Mouse (Mus musculus) heart, embryonic 10.5 days (tissue): Measurements from ENCODE around the gene Acot7. TPM values are rescaled to one million over a fixed set of nuclear protein-coding genes. Genes with fewer than 3 reads are reported as not detected.

Experiments used
- DNase-seq: peaks from one replicate; pipeline ENCODE4 v3.0.0-alpha.2; 2017; ENCODE audit warnings: low spot score
- H3K27ac ChIP-seq: fragments of 300-500 bp; sonication (generic); 2 replicates; pipeline ENCODE4 v1.5.1; 2016; ENCODE audit warnings: mild to moderate bottlenecking
- H3K27me3 ChIP-seq: fragments of 300-500 bp; sonication (generic); 2 replicates; pipeline ENCODE4 v1.6.1; 2016; ENCODE audit warnings: mild to moderate bottlenecking; ENCODE audit not compliant: poor library complexity, insufficient read depth, severe bottlenecking
- H3K36me3 ChIP-seq: fragments of 300-500 bp; sonication (generic); 2 replicates; pipeline ENCODE4 v1.6.1; 2016; ENCODE audit warnings: mild to moderate bottlenecking, moderate library complexity
- H3K4me1 ChIP-seq: fragments of 300-500 bp; sonication (generic); 2 replicates; pipeline ENCODE4 v1.6.1; 2016; ENCODE audit warnings: mild to moderate bottlenecking
- H3K4me3 ChIP-seq: fragments of 300-500 bp; sonication (generic); 2 replicates; pipeline ENCODE4 v1.5.1; 2016; ENCODE audit warnings: mild to moderate bottlenecking, moderate library complexity
- H3K9me3 ChIP-seq: fragments of 300-500 bp; sonication (generic); 2 replicates; pipeline ENCODE4 v1.6.1; 2016; ENCODE audit warnings: mild to moderate bottlenecking, moderate library complexity
- WGBS: fragments of 180-500 bp; shearing (Covaris S2); methylation state at CpG from one replicate; pipeline ENCODE4 v1.1.7; 2016; 5-methylcytosine and 5-hydroxymethylcytosine counted together
- polyA plus RNA-seq: library from polyadenylated mRNA; unstranded; fragments of >200 nt; fragmentation: Nextera tagmentation; extraction: Ambion mirVana; gene quantifications from 2 replicates; pipeline ENCODE4 v1.2.1, GENCODE M21; 2016

Gene Acot7
- polyA plus RNA-seq, 1 experiment from 2014 or later, result 48.9 TPM

DNA sequence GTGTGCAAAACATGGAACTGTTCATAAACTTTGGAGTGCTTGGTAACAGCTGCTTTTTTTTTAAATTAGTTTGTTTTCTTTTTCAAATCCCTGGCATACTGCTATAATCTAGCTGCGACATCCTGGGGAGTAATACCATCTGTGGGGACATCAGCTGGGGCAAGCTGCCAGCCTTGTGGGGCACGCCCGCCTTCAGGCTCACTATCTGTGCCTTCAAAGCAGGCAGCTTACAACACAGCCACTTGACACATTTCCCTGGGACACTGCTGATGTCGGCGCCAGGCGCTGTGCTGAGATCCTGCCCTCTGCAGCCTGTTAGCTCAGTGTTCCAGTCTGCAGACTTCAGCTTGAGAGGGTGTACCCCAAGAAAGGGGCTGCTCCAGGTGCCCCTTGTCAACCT is 79.1 kb downstream of the Acot7 start:
- H3K36me3 ChIP-seq, result peaks cover 7% of the 10 kb centered on the region; the same call in 1 of the 2 replicates
- H3K4me3 ChIP-seq, result peak overlapping the region; percentile 6; the same call in 1 of the 2 replicates
- H3K27ac ChIP-seq, result peak overlapping the region; percentile 67
- no peaks in the 10 kb centered on the region for H3K27me3 ChIP-seq
- no peaks in the 10 kb centered on the region for H3K9me3 ChIP-seq
- H3K4me1 ChIP-seq, result peaks cover 86% of the 10 kb centered on the region
- peak; percentile 83 for DNase-seq
- 27% methylated on average over 6 of the region's 6 CpGs for whole genome bisulfite sequencing

DNA sequence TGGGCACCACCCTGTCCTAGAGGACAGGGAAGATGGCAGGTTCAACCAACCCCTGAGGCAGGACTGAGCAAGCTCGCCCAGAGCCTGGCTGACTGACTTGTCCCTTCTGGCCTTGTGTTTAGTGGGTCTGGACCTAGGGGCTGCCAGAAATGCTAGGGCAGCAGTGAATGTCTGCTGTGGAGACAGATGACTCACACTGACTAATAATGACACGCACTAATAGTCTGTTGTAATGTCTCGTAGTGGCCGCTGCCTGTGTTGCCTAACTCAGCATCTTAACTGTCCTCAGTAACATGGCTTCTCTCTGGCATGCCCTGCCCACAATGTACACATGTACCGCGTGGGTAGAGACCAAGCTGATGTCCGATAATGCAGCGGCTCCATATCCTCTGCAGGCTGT is 82.5 kb downstream of the Acot7 start:
- no peaks in the 10 kb centered on the region for H3K27me3 ChIP-seq
- DNase-seq, result no peak
- peak overlapping the region; percentile 91; the same call in 1 of the 2 replicates for H3K27ac ChIP-seq
- 93% methylated on average over 8 of the region's 8 CpGs for WGBS
- H3K36me3 ChIP-seq, result no peaks in the 10 kb centered on the region; the same call in none of the 2 replicates
- H3K9me3 ChIP-seq, result no peaks in the 10 kb centered on the region
- no peak overlapping the region for H3K4me3 ChIP-seq
- peaks cover 84% of the 10 kb centered on the region for H3K4me1 ChIP-seq

DNA sequence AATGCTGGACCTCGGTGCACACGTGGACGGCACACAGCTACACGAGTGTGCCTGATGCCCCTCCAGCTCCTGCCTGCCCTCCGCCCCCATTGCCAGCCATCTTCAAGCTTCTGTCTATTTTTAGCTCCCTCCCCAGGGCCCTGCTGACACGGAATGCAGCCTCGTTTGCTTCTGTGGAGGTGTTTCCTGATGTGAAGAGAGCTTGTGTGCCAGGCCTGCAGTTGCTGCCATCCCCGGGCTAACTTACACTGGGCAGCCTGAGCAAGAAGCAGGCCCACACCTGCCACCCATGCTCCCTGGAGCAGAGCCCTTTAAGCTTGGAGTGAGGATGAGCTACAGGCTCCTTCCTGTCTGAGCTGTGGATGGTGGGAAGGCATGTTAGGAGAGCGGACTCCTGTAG is 84.3 kb downstream of the Acot7 start:
- Histone ChIP-seq H3K4me1 (peaks cover 78% of the 10 kb centered on the region), H3K27ac (peak overlapping the region; percentile 91), H3K27me3 (no peaks in the 10 kb centered on the region), H3K9me3 (no peaks in the 10 kb centered on the region), H3K36me3 (no peaks in the 10 kb centered on the region; the same call in none of the 2 replicates), H3K4me3 (0 out of 2 replicates have a peak overlapping the region, but pooled peaks have one; percentile 19)
- peak; percentile 84 for DNase-seq
- WGBS, result 30% methylated on average over 9 of the region's 9 CpGs

DNA sequence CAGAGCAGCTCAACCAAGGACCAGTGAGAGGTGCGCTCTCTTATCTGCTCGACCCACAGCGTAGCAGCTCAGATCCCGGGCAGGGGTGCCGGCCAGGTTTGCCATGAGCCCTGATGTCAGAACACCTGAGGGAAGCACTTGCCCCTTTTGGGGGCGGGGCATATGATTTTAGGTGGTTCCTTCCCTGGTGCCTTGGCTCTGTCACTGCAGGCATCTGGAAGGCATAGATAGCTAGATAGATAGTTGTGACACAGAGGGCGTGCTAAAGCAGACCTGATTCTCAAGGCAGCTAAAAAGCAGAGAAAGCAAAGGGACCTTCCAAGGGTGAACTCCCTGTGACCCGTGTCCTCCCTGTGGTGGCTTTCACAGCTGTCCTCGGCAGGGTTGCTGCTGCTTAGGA is 85.2 kb downstream of the Acot7 start:
- WGBS, result 45% methylated on average over 9 of the region's 9 CpGs
- peak overlapping the region; percentile 91 for H3K27ac ChIP-seq

DNA sequence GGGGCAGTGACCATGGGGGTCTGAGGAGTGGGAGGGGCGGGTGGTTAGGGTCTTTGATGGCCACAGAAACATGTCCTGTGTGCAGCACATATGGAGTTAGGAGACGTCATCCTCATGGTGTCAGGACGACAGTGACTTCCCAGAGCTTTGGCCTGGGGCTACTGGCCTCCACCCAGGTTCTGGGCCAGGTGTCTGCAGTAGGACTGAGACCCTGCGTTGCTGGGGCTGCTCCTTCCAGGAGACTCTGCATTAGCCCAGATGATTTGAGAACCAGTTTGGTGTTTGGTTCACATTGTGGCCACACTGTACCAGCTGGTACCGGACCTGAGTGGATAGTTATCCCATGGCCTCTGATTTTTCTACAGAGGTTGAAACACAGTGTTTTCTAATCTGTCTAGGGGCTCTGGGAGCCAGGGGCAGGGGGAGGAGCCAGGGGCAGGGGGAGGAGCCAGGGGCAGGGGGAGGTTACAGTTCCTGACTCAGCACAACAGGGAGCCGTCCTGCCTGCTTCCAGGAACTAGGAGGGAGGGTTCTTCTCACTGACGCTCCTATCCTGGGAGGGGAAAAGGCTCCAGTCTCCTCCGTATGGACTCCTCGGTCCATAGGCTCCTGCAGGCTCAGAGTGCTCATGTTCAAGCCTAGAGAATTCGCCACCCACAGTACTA is 85.7 kb downstream of the Acot7 start:
- H3K4me3 ChIP-seq, result peak overlapping the region; percentile 31
- H3K4me1 ChIP-seq, result peaks cover 70% of the 10 kb centered on the region
- DNase-seq, result peak; percentile 92
- no peaks in the 10 kb centered on the region for H3K27me3 ChIP-seq
- peak overlapping the region; percentile 91 for H3K27ac ChIP-seq
- H3K9me3 ChIP-seq, result no peaks in the 10 kb centered on the region
- WGBS, result 26% methylated on average over 10 of the region's 10 CpGs
- peaks cover 5% of the 10 kb centered on the region for H3K36me3 ChIP-seq

More for the DNA sequence above, 85.2 kb downstream of the Acot7 start:
- Histone ChIP-seq H3K9me3 (no peaks in the 10 kb centered on the region), H3K27me3 (no peaks in the 10 kb centered on the region), H3K36me3 (peaks cover 5% of the 10 kb centered on the region), H3K4me3 (no peak overlapping the region), H3K4me1 (peaks cover 76% of the 10 kb centered on the region)
- DNase-seq, result no peak

DNA sequence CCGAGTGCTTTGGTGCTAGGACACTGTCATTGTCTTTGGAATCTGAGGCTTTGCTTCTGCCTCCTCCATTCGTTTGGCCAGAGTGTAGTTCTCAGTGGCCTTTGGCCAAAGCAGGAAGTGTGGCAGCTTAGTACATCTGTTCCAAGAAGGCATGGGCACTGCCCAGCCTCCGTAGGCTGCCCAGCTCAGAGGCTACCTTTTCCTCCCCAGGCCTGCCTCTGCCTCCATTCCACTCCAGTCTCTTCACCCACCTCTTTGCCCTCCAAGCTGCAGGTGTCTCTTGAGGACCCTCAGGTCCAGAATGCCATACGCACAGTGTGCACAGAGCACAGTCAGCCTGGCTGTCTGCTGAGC is 86.2 kb downstream of the Acot7 start:
- H3K36me3 ChIP-seq, result peaks cover 5% of the 10 kb centered on the region
- WGBS, result 47% methylated on average over 4 of the region's 4 CpGs
- H3K4me3 ChIP-seq, result peak overlapping the region; percentile 31
- peak overlapping the region; percentile 91 for H3K27ac ChIP-seq
- H3K9me3 ChIP-seq, result no peaks in the 10 kb centered on the region
- peaks cover 68% of the 10 kb centered on the region for H3K4me1 ChIP-seq
- no peaks in the 10 kb centered on the region for H3K27me3 ChIP-seq
- no peak for DNase-seq

DNA sequence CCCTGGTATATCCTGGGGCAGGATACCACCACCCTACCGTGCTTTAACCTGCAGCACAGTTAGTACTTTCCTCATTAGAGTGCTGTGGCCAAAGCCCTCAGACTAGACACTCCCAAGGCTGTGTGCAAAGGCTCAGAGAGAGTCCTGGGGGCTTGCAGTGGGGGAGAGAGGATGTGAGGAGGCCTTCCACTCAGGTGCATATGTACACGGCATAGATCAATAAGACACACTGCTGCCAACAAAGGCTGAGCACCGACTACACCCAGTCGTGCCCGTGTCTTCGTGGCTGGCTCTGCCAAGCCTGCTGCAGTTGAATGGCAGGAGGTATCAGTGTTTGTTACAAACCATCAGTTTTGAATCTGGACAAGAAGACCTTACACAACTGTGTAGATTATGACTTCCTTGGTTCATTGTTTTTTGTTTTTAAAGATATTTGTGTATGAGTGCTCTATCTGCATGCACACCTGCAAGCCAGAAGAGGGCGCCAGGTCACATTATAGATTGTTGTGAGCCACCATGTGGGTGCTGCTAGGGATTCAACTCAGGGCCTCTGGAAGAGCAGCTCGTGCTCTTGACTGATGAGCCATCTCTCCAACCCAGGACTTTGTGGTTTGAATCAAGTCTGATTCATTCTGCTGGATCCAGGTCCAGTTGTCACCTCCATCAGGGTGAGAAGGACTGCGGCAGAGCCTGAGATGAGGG is 87.1 kb downstream of the Acot7 start:
- WGBS, result 89% methylated on average over 9 of the region's 9 CpGs
- Histone ChIP-seq H3K9me3 (no peaks in the 10 kb centered on the region), H3K36me3 (peaks cover 5% of the 10 kb centered on the region), H3K4me3 (no peak overlapping the region), H3K4me1 (peaks cover 71% of the 10 kb centered on the region), H3K27ac (peak overlapping the region; percentile 91), H3K27me3 (peaks cover 8% of the 10 kb centered on the region)
- no peak for DNase-seq

DNA sequence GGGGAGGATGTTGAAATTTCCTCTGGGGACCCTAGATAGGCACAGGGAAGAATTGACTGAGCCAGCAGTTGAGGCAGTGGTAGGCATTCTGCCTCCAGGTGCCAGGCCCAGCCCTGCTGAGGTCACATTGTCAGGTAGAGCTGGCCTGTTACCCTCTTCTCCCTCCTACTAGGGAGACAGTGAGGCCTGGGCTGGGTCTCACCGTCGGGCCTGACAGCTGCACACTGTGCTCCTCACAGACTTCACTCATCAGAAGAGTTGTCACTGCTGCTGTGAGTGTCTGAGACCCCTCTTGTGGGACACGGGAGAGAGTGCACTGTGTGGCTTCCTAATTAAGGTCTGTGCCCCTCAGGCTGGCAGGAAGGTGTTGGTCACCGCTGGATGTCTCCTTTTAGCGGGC is 87.9 kb downstream of the Acot7 start:
- Histone ChIP-seq H3K27me3 (peaks cover 13% of the 10 kb centered on the region), H3K4me1 (peaks cover 70% of the 10 kb centered on the region), H3K4me3 (no peak overlapping the region), H3K27ac (peak overlapping the region; percentile 48), H3K9me3 (no peaks in the 10 kb centered on the region), H3K36me3 (peaks cover 5% of the 10 kb centered on the region)
- no peak for DNase-seq
- WGBS, result 57% methylated on average over 5 of the region's 5 CpGs

DNA sequence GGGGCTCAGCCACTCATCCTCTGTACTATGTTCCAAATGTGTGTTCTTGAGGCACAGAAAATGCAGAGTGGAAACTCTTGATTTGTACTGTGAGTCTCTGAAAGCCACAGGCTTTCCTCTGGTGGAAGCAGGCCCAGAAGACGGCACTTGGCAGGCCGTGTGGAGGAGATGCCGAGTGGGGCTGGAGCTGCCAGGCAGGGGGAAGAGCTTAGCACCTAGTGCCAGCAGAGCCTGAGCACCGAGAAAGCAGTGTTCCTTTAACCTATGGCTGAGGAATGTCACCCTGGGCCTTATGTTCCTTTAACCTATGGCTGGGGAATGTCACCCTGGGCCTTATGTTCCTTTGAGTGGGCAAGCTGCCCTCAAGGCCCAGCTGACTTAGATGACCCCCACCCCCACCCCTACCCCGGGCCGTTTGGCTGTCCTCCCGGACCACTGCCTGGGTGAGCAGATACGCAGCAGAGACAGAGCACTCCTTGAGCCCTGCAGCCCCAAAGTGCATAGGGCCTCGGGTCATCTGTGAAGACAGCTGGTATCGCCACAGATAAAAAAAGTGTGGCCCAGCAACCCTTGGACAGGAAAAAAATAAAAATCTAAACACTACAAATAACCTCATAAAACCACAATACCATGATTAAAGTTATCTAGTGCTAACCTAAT is 88.4 kb downstream of the Acot7 start:
- H3K4me3 ChIP-seq, result no peak overlapping the region
- H3K4me1 ChIP-seq, result peaks cover 68% of the 10 kb centered on the region
- H3K36me3 ChIP-seq, result peaks cover 5% of the 10 kb centered on the region; the same call in 1 of the 2 replicates
- no peaks in the 10 kb centered on the region for H3K9me3 ChIP-seq
- 45% methylated on average over 10 of the region's 10 CpGs for WGBS
- no peak overlapping the region for H3K27ac ChIP-seq
- H3K27me3 ChIP-seq, result peaks cover 19% of the 10 kb centered on the region
- DNase-seq, result no peak

DNA sequence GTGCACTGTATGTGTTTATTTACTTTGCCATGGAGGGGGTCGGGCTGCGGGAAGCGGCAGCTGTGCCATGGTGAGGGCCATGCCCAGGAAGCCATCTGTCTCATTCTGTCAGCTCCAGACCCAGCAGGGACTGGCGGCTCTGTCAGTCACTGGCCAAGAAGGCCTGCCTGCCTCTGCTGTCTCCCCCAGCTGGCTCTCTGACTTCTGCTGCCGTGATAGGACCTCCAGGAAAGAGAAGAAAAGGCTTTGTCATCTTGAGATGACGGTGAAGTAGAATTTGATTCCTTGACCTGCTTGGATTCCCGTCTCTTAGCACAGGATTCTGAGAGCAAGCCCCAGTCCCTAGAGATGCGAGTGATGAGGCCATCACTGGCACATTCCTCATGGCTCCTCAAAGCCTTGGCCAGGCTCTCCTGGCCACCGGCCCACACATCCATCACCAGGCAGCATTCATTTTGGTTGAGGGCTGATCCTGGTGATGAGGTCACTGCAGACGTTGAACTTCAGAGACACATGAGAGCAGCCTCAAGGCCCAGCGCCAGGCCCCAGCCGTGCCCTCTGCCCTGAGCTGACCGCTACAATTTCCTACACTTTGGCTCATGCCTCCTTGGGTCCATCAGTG is 89.9 kb downstream of the Acot7 start:
- DNase-seq, result no peak
- Histone ChIP-seq H3K9me3 (no peaks in the 10 kb centered on the region), H3K4me1 (peaks cover 68% of the 10 kb centered on the region), H3K36me3 (peaks cover 5% of the 10 kb centered on the region; the same call in 1 of the 2 replicates), H3K4me3 (no peak overlapping the region), H3K27ac (0 out of 2 replicates have a peak overlapping the region, but pooled peaks have one; percentile 23), H3K27me3 (peaks cover 20% of the 10 kb centered on the region)
- WGBS, result 72% methylated on average over 13 of the region's 13 CpGs

DNA sequence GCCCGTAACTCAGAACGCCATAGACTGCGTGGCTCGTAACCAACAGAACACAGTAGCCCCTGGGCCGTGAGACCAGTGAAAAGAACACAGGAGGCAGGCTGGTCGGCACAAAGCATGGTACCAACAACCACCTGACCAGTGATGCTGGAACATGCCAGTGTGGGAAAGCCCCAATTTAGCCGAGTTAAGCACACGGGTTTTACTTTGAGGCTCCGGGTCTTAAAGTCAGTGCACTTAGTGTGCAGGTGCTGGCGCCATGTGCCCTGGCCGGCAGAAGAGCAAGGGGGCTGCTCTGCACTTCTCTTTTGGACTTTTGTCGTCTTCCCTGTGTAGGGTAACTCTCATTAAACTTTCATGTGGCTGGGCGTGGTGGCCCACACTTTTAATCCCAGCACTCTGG is 92.0 kb downstream of the Acot7 start:
- no peaks in the 10 kb centered on the region for H3K9me3 ChIP-seq
- 0 out of 2 replicates have a peak overlapping the region, but pooled peaks have one; percentile 4 for H3K27ac ChIP-seq
- no peak for DNase-seq
- peaks cover 5% of the 10 kb centered on the region; the same call in 1 of the 2 replicates for H3K36me3 ChIP-seq
- no peak overlapping the region for H3K4me3 ChIP-seq
- H3K4me1 ChIP-seq, result peaks cover 69% of the 10 kb centered on the region
- 89% methylated on average over 13 of the region's 13 CpGs for WGBS
- H3K27me3 ChIP-seq, result peaks cover 40% of the 10 kb centered on the region

DNA sequence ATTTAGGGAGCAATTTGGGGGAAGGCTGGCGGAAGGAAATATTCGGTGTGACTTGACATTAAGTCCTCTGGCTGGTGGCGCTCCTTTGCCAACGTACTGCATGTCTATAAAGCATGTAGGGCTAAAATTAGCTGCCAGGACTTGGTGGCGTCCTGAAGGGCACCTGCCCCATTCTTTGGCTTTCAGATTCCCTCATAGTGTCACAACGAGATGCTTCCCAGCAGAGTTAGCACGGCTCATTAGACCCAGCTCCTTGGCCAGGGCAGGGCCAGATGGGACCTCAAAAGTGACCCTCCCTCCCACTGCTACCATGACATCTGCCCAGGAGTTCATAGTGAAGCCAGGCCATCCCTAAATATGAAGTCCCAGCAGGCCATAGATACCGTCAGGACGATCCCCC is 92.7 kb downstream of the Acot7 start:
- H3K4me1 ChIP-seq, result peaks cover 71% of the 10 kb centered on the region

More for the DNA sequence above, 92.7 kb downstream of the Acot7 start:
- no peaks in the 10 kb centered on the region for H3K9me3 ChIP-seq
- 74% methylated on average over 9 of the region's 9 CpGs for WGBS
- no peak for DNase-seq
- 0 out of 2 replicates have a peak, but pooled peaks cover 5% of the 10 kb centered on the region for H3K36me3 ChIP-seq
- H3K27ac ChIP-seq, result no peak overlapping the region; the same call in 1 of the 2 replicates
- H3K27me3 ChIP-seq, result peaks cover 46% of the 10 kb centered on the region
- H3K4me3 ChIP-seq, result no peak overlapping the region
